Mouse (Mus musculus) testis, adult 2 months (tissue): ENCODE results near the gene Kank2. TPM values are rescaled to one million over a fixed set of nuclear protein-coding genes. Genes with fewer than 3 reads are reported as not detected.

Experiments used
- H3K27ac ChIP-seq: fragments of 200-500 bp; 2 replicates; pipeline ENCODE4 v1.5.1; 2012; ENCODE audit warnings: low read depth, low read length; ENCODE audit not compliant: control insufficient read depth, insufficient read depth
- H3K27me3 ChIP-seq: fragments of 200-500 bp; 2 replicates; pipeline ENCODE4 v1.6.1; 2012; ENCODE audit warnings: mild to moderate bottlenecking, low read length, moderate library complexity; ENCODE audit not compliant: control insufficient read depth, insufficient read depth
- H3K36me3 ChIP-seq: fragments of 200-500 bp; 2 replicates; pipeline ENCODE4 v1.6.1; 2012; ENCODE audit warnings: mild to moderate bottlenecking, low read length; ENCODE audit not compliant: control insufficient read depth, insufficient read depth
- H3K4me1 ChIP-seq: fragments of 200-500 bp; 2 replicates; pipeline ENCODE4 v1.6.1; 2012; ENCODE audit warnings: low read length; ENCODE audit not compliant: control insufficient read depth, insufficient read depth
- H3K4me3 ChIP-seq: fragments of 200-500 bp; 2 replicates; pipeline ENCODE4 v1.5.1; 2012; ENCODE audit warnings: low read depth, mild to moderate bottlenecking, low read length, moderate library complexity, mixed read lengths; ENCODE audit not compliant: control insufficient read depth
- CTCF ChIP-seq: fragments of 200-500 bp; IDR thresholded peaks from 2 replicates; pipeline ENCODE4 v1.5.1; 2012; ENCODE audit warnings: low read depth, mild to moderate bottlenecking, inconsistent platforms, low read length, moderate library complexity; ENCODE audit not compliant: control insufficient read depth, insufficient read depth, insufficient replicate concordance
- POLR2A ChIP-seq: fragments of 200-500 bp; IDR thresholded peaks from 2 replicates; pipeline ENCODE4 v1.6.1; 2012; ENCODE audit warnings: low read depth, mild to moderate bottlenecking, inconsistent platforms, low read length, moderate library complexity; ENCODE audit not compliant: control insufficient read depth
- polyA plus RNA-seq: library from polyadenylated mRNA; depleted of rRNA; stranded (reverse); fragments of >200 nt; gene quantifications from 2 replicates; pipeline ENCODE4 v1.2.3, GENCODE M21; 2012

The Kank2 gene
- polyA plus RNA-seq, 1 experiment: 6.9 TPM

DNA sequence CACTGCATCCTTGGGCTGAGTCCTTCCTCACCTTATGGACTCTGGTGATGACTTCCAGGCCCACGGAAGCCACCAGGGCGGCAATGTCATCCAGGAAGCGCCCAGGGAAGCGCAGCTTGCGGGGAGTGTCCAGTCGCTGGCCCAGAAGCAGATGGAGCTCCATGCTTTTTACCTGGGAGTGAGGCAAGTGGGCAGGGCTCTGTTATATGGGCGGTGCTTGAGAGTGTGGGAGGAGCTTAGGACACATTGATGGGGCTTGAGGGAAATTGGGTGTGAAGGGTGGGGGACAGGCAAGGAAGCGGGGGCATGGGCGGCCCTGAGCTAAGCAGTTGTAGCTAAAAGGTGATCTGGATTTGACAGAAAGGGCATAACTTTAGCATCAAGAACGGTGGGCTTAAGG lies 25.8 kb upstream of the Kank2 start:
- Histone ChIP-seq H3K36me3 (peaks cover 1% of the 10 kb centered on the region), H3K27ac (no peak overlapping the region), H3K4me3 (no peak overlapping the region), H3K27me3 (no peaks in the 10 kb centered on the region), H3K4me1 (no peaks in the 10 kb centered on the region)
- TF ChIP-seq CTCF: no peak
- no peak for TF ChIP-seq POLR2A

DNA sequence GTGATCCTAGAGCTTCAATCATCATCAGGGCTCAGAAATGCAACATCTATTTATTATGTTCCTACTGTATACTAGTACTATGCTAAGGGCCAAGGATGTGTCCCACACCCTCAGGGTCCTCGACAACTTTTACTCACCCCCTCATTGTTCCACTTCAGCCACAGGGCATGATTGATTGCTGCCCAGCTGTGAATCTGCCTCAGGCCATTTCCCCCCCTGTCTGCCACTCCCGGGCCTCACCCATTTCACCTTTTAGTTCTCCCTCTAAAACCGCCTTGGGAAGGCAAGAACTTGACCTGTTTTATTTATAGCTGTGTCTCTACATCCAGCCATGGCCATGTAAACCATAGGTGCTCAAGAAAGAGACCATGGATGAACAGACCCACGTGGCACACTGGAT lies 25.4 kb upstream of the Kank2 start:
- no peak overlapping the region for H3K27ac ChIP-seq
- peaks cover 1% of the 10 kb centered on the region for H3K36me3 ChIP-seq
- H3K4me3 ChIP-seq: no peak overlapping the region

DNA sequence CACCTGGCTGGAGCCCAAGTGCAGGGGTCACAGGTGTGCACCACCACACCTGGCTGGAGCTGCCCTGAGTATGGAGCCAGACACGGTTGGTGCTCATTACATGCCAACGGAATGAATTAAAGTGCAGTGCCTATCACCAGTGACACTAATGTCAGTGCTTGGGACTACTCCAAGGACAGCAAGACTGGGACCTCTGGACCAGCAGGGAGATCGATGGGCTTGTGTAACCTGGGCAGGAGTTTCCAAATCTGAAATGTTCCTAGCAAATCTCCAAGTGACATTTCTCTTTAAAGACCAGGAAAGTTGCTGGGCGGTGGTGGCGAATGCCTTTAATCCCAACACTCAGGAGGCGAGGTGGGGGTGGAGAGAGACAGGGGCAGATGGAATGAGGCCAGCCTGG lies 24.1 kb upstream of the Kank2 start:
- TF ChIP-seq POLR2A (no peak), CTCF (no peak)
- H3K36me3 ChIP-seq: peaks cover 1% of the 10 kb centered on the region
- no peak overlapping the region for H3K4me3 ChIP-seq
- no peak overlapping the region for H3K27ac ChIP-seq
- no peaks in the 10 kb centered on the region for H3K27me3 ChIP-seq
- H3K4me1 ChIP-seq: no peaks in the 10 kb centered on the region

More for the DNA sequence above, 25.4 kb upstream of the Kank2 start:
- TF ChIP-seq CTCF (no peak), POLR2A (no peak)
- no peaks in the 10 kb centered on the region for H3K27me3 ChIP-seq
- H3K4me1 ChIP-seq: no peaks in the 10 kb centered on the region

DNA sequence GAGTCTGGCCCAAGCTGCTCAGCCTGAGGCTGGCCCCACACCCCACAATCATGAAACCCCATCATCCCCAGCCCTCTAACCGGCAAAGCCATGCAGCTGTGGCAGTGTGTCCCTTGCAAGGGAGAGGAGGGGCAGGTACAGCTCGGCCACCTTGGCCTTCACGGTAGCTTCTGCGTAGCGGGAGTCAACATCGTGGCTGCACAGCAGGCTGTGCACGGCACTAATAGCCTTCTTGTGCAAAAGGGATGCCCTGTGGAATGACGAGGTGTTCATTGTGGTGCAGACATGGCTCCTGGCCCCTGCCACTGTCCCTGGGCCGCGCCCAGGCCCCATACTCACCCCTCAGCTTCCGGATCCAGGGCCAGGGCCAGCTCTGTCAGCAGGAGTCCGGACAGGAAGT lies 21.6 kb upstream of the Kank2 start:
- no peak overlapping the region for H3K27ac ChIP-seq
- TF ChIP-seq POLR2A (no peak), CTCF (no peak)
- no peaks in the 10 kb centered on the region for H3K27me3 ChIP-seq
- H3K4me3 ChIP-seq: no peak overlapping the region
- no peaks in the 10 kb centered on the region; the same call in 1 of the 2 replicates for H3K36me3 ChIP-seq
- no peaks in the 10 kb centered on the region for H3K4me1 ChIP-seq

DNA sequence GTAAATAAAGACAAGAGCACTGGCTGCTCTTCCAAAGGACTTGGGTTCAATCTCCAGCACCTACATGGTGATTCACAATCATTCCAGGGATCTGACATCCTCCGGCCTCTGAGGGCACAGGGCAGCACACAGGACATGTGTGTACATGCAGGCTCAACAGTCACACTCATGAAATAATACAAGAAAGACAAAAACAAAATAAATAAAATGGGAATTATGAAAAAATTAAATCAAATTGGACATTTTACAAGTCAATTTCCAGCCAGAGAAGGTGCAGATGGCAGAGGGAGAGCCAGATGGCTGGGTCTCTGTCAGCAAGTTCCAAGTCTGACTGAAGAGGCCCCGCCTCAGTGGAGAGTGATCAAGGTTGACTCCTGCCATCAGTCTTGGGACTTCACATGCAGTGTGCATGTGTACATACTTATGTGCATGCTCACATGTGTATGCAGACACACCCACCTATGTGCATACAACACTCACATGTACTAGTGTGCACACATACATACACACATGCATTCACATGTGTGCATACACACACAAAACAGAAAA lies 20.7 kb upstream of the Kank2 start:
- Histone ChIP-seq H3K27ac (no peak overlapping the region), H3K4me3 (no peak overlapping the region), H3K36me3 (no peaks in the 10 kb centered on the region; the same call in 1 of the 2 replicates), H3K4me1 (no peaks in the 10 kb centered on the region), H3K27me3 (no peaks in the 10 kb centered on the region)
- no peak for TF ChIP-seq CTCF
- no peak for TF ChIP-seq POLR2A

DNA sequence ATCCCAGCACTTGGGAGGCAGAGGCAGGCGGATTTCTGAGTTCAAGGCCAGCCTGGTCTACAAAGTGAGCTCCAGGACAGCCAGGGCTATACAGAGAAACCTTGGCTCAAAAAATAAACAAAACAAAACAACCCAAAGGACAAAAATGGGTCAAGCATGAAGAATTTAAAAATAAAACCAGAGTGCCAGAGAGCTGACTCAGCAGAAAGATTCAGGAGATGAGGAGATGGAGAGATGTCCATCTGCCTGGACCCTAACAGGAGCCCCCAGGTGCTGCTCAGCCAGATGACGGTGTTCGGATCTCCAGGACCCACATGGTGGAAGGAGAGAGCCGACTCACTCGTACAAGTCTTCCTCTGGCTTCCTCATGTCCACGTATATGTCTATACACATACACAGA lies 20.0 kb upstream of the Kank2 start:
- no peak overlapping the region for H3K27ac ChIP-seq
- TF ChIP-seq CTCF (no peak), POLR2A (no peak)
- H3K27me3 ChIP-seq: no peaks in the 10 kb centered on the region
- no peaks in the 10 kb centered on the region; the same call in 1 of the 2 replicates for H3K36me3 ChIP-seq
- no peaks in the 10 kb centered on the region for H3K4me1 ChIP-seq
- H3K4me3 ChIP-seq: no peak overlapping the region

DNA sequence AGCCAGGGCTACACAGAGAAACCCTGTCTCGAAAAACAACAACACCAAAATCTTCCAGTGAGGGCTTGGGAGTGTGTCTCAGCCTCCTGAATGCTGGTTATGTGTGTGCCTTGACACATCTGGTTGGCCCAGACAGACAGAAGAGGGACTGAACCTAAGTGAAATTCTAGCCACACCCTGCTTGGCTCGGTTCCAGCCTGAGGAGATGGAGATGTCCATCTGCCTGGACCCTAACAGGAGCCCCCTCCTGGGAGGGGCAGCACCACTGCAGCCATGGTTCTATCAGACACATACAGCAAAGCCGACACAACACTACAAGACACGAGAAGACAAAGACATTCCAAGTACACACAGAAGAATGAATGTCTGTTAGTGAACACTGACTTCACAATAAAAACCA lies 19.6 kb upstream of the Kank2 start:
- Histone ChIP-seq H3K4me1 (no peaks in the 10 kb centered on the region), H3K27ac (no peak overlapping the region), H3K4me3 (no peak overlapping the region), H3K27me3 (no peaks in the 10 kb centered on the region), H3K36me3 (no peaks in the 10 kb centered on the region; the same call in 1 of the 2 replicates)
- TF ChIP-seq POLR2A: no peak
- no peak for TF ChIP-seq CTCF
